Mouse (Mus musculus) liver, embryonic 14.5 days (tissue): ENCODE results near the gene Zfp879. TPM values are rescaled to one million over a fixed set of nuclear protein-coding genes. Genes with fewer than 3 reads are reported as not detected.

ENCODE experiments used
- ATAC-seq: fragments of 200-750 bp; cut with Nextera tagmentation; 2 replicates; pipeline ENCODE4 v1.8.0; 2017; ENCODE audit warnings: moderate number of reproducible peaks, mild to moderate bottlenecking, moderate library complexity; ENCODE audit not compliant: insufficient read depth
- DNase-seq, 3 experiments: peaks; one replicate each; pipeline ENCODE4 v3.0.0-alpha.2; 2012 to 2013; ENCODE audit warnings: low read depth in 3 of 3, low spot score in 3 of 3
- H3K27ac ChIP-seq: fragments of 300-500 bp; sonication (generic); 2 replicates; pipeline ENCODE4 v1.5.1; 2014; ENCODE audit warnings: moderate library complexity, mild to moderate bottlenecking, control low read depth, inconsistent platforms
- H3K27me3 ChIP-seq: fragments of 300-500 bp; sonication (generic); 2 replicates; pipeline ENCODE4 v1.6.1; 2014; ENCODE audit warnings: mild to moderate bottlenecking, low read length, moderate library complexity; ENCODE audit not compliant: control insufficient read depth, insufficient read depth
- H3K36me3 ChIP-seq: fragments of 300-500 bp; sonication (generic); replicated peaks from 2 replicates; pipeline ENCODE4 v1.6.1; 2014; ENCODE audit warnings: low read depth; ENCODE audit not compliant: control insufficient read depth, insufficient read depth
- H3K4me1 ChIP-seq, 2 experiments: fragments of 200-500 bp in 1 of 2; fragments of 300-500 bp in 1 of 2; sonication (generic) in 1 of 2; replicated peaks; 2 replicates each; pipeline ENCODE4 v1.6.1; 2012 to 2014; ENCODE audit warnings: antibody characterized with exemption in 1 of 2, inconsistent platforms in 1 of 2, low read length in 1 of 2; ENCODE audit not compliant: control insufficient read depth in 2 of 2, insufficient read depth in 2 of 2
- H3K4me2 ChIP-seq: fragments of 300-500 bp; sonication (generic); 2 replicates; pipeline ENCODE4 v1.6.1; 2014; ENCODE audit warnings: low read depth, mild to moderate bottlenecking, control low read depth, moderate library complexity
- H3K4me3 ChIP-seq, 2 experiments: fragments of 200-500 bp in 1 of 2; fragments of 300-500 bp in 1 of 2; sonication (generic) in 1 of 2; 2 replicates each; pipeline ENCODE4 v1.5.1; 2012 to 2014; ENCODE audit warnings: low read depth in 2 of 2, low read length in 2 of 2, mild to moderate bottlenecking in 2 of 2, control low read depth in 1 of 2, inconsistent platforms in 1 of 2, moderate library complexity in 1 of 2; ENCODE audit not compliant: insufficient read depth in 1 of 2
- H3K9ac ChIP-seq: fragments of 300-500 bp; sonication (generic); replicated peaks from 2 replicates; pipeline ENCODE4 v1.6.1; 2014; ENCODE audit warnings: mild to moderate bottlenecking, control low read depth, moderate library complexity
- H3K9me3 ChIP-seq: fragments of 300-500 bp; sonication (generic); 2 replicates; pipeline ENCODE4 v1.6.1; 2016; ENCODE audit warnings: low read length, mixed read lengths; ENCODE audit not compliant: control insufficient read depth
- CTCF ChIP-seq: IDR thresholded peaks from 2 replicates; pipeline ENCODE4 v1.5.1; 2016; ENCODE audit warnings: antibody characterized with exemption, low read depth, control low read depth
- EP300 ChIP-seq: IDR thresholded peaks from 2 replicates; pipeline ENCODE4 v1.6.1; 2016; ENCODE audit warnings: antibody characterized with exemption, low read depth
- WGBS: fragments of 180-500 bp; shearing (Covaris S2); extraction: QIAGEN DNeasy Blood & Tissue Kit; methylation state at CpG from one replicate; pipeline ENCODE4 v1.1.7; 2014; ENCODE audit not compliant: insufficient replicate concordance; 5-methylcytosine and 5-hydroxymethylcytosine counted together
- polyA plus RNA-seq, 2 experiments: library from polyadenylated mRNA; depleted of rRNA in 1 of 2; stranded (reverse) in 1 of 2; unstranded in 1 of 2; fragments of >200 nt; fragmentation: Nextera tagmentation in 1 of 2; extraction: Ambion mirVana in 1 of 2; gene quantifications; 2 replicates each; pipeline versions ENCODE4 v1.2.1 to v1.2.3; 2012 to 2014

The Zfp879 gene
- polyA plus RNA-seq, 2 experiments: 0.04 to 0.08 TPM

DNA sequence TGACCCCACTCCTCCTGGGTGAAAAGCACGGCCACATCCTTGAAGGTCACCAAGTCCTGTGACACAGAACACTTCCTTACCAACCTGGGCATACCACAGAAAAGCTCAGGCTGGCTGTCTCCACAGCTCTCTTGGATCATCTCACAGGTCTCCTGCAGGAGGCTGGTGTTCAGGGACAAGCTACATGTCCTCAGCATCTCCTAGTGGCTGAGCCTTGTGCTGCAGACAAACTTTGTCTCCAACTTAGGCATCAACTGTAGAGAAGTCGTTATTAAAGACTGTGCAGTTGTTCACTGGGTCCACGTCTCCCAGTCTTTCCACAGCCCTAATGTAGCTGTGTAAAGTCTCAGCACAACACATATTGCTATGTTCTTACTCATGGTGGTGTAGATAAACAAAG, 42.4 kb upstream of the Zfp879 start:
- 47% methylated on average over 3 of the region's 3 CpGs for WGBS
- no peak overlapping the region for H3K27ac ChIP-seq
- no peaks in the 10 kb centered on the region for H3K36me3 ChIP-seq
- H3K27me3 ChIP-seq: no peaks in the 10 kb centered on the region
- DNase-seq: no peak
- no peak overlapping the region for H3K9ac ChIP-seq
- no peak for ATAC-seq
- H3K9me3 ChIP-seq: no peaks in the 10 kb centered on the region
- H3K4me1 ChIP-seq: 0 out of 4 replicates have a peak, but pooled peaks cover 0 to 4% of the 10 kb centered on the region in 2 experiments
- no peak overlapping the region for H3K4me3 ChIP-seq
- no peak overlapping the region for H3K4me2 ChIP-seq
- TF ChIP-seq CTCF (no peak), EP300 (no peak)

DNA sequence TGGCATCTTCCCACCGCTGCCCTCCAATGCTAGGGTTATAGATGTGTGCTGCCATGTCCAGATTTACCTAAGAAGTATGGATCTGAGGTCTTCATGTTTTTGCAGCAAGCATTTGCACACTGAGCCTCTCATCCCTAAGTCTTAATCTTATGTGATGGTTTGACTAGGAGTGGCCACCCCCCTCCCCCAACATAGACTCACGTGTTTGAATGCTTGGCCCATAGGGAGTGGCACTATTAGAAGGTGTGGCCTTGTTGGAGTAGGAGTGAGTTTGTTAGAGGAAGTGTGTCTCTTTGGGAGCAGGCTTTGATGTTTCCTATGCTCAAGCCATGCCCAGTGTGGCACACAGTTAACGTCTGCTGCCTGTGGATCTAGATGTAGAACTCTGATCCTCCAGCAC, 37.3 kb upstream of the Zfp879 start:
- no peaks in the 10 kb centered on the region for H3K4me1 ChIP-seq
- no peak overlapping the region for H3K4me3 ChIP-seq
- no peaks in the 10 kb centered on the region for H3K36me3 ChIP-seq
- TF ChIP-seq EP300 (no peak), CTCF (no peak)
- H3K27ac ChIP-seq: no peak overlapping the region
- no peaks in the 10 kb centered on the region for H3K27me3 ChIP-seq
- no peak for ATAC-seq
- 73% methylated on average over 3 of the region's 3 CpGs for WGBS
- no peak for DNase-seq
- no peak overlapping the region for H3K4me2 ChIP-seq
- H3K9me3 ChIP-seq: no peaks in the 10 kb centered on the region
- H3K9ac ChIP-seq: no peak overlapping the region

GRCm38 (mm10) chr11:50850989-50851601, 9.7 kb upstream of the Zfp879 start:
- H3K9ac ChIP-seq: no peak overlapping the region
- H3K9me3 ChIP-seq: no peaks in the 10 kb centered on the region
- peaks cover 43% of the 10 kb centered on the region for H3K27me3 ChIP-seq
- H3K36me3 ChIP-seq: no peaks in the 10 kb centered on the region
- DNase-seq (no peak), ATAC-seq (no peak)
- under 1% methylated on average over 63 of the region's 72 CpGs for WGBS
- H3K4me1 ChIP-seq: no peaks in the 10 kb centered on the region
- no peak for TF ChIP-seq CTCF
- TF ChIP-seq EP300: no peak
- H3K4me2 ChIP-seq: peak overlapping the region; percentile 33
- no peak overlapping the region for H3K27ac ChIP-seq
- peak overlapping the region in 1 of 2 experiments; percentile 23; a peak in 1 of 4 replicates for H3K4me3 ChIP-seq

- ATAC-seq (no peak), DNase-seq (no peak)
- no peaks in the 10 kb centered on the region for H3K9me3 ChIP-seq
- H3K4me1 ChIP-seq: no peaks in the 10 kb centered on the region
- WGBS: 1% methylated on average over 11 of the region's 11 CpGs
- peaks cover 43% of the 10 kb centered on the region for H3K27me3 ChIP-seq
- H3K9ac ChIP-seq: no peak within 1 kb of the TSS
- H3K36me3 ChIP-seq: no peaks in the 10 kb centered on the region
- TF ChIP-seq CTCF (no peak), EP300 (no peak)
- peak within 1 kb of the TSS in 1 of 2 experiments; percentile 23; a peak in 1 of 4 replicates for H3K4me3 ChIP-seq
- no peak within 1 kb of the TSS for H3K27ac ChIP-seq
- peak within 1 kb of the TSS; percentile 33 for H3K4me2 ChIP-seq
Observed at GRCm38 (mm10) chr11:50850177-50850735, 8.9 kb upstream of the Zfp879 start, which contains the start of gene Grm6. Grm6 (plus strand) TSS chr11:50850685.

DNA sequence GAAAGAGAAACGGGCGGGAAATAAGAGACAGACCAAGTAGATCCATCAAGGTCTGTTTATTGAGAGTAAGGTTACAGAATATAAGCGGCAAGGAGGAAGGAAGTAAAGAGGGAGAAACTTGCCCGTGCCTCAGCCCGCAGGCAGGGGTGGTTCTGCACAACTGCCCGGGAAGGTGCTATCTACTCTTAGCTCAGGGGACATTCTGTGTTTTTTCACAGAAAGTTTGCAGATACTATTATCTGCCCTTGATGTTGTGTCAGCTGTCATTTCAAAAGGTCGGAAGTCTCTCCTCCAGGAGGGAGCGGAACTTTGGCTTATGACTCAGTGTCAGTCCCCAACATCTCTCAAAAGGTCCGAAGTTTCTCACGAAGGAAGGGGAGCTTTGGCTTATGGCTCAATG, 8.0 kb upstream of the Zfp879 start:
- TF ChIP-seq CTCF (no peak), EP300 (no peak)
- no peaks in the 10 kb centered on the region for H3K36me3 ChIP-seq
- no peak overlapping the region for H3K4me3 ChIP-seq
- 3% methylated on average over 10 of the region's 10 CpGs for WGBS
- no peaks in the 10 kb centered on the region for H3K9me3 ChIP-seq
- H3K27ac ChIP-seq: no peak overlapping the region
- H3K4me2 ChIP-seq: no peak overlapping the region
- no peak for DNase-seq
- no peak for ATAC-seq
- no peaks in the 10 kb centered on the region for H3K4me1 ChIP-seq
- H3K9ac ChIP-seq: no peak overlapping the region
- peaks cover 43% of the 10 kb centered on the region for H3K27me3 ChIP-seq
